Mouse (Mus musculus) kidney, postnatal 10 days (tissue): ENCODE data around the gene Cmtm7.
"Not testable (repeated sequence)": the region's sequence is repeated elsewhere in the genome, so short reads cannot be mapped to it uniquely, and the experiment has no call there.

ENCODE experiments used
- DNase-seq: peaks from one replicate; pipeline ENCODE4 v3.0.0; 2021; ENCODE audit warnings: mixed read lengths

Gene Cmtm7

GRCm38 (mm10) chr9:114760353-114760752 lies 21.3 kb downstream of the Cmtm7 start:
- DNase-seq, result no peak

- DNase-seq, result no peak
These were observed 21.8 kb downstream of the Cmtm7 start for GRCm38 (mm10) chr9:114759886-114760285.

GRCm38 (mm10) chr9:114758801-114759200 lies 22.9 kb downstream of the Cmtm7 start:
- no peak for DNase-seq

- no peak for DNase-seq
These were observed 23.4 kb downstream of the Cmtm7 start for GRCm38 (mm10) chr9:114758272-114758671.

GRCm38 (mm10) chr9:114752863-114753484 lies 28.7 kb downstream of the Cmtm7 start:
- peak; percentile 96 for DNase-seq

- DNase-seq, result no peak
These were observed 29.3 kb downstream of the Cmtm7 start for GRCm38 (mm10) chr9:114752311-114752710.

- DNase-seq, result no peak
These were observed 30.1 kb downstream of the Cmtm7 start for GRCm38 (mm10) chr9:114751582-114751981.

GRCm38 (mm10) chr9:114747466-114747865 lies 34.2 kb downstream of the Cmtm7 start:
- DNase-seq, result no peak

GRCm38 (mm10) chr9:114747012-114747411 lies 34.6 kb downstream of the Cmtm7 start:
- DNase-seq, result no peak

GRCm38 (mm10) chr9:114745654-114746053 lies 36.0 kb downstream of the Cmtm7 start:
- DNase-seq, result no peak

GRCm38 (mm10) chr9:114745163-114745562 lies 36.5 kb downstream of the Cmtm7 start:
- DNase-seq, result no peak

GRCm38 (mm10) chr9:114742731-114743130 lies 38.9 kb downstream of the Cmtm7 start:
- no peak for DNase-seq

GRCm38 (mm10) chr9:114740336-114740735 lies 41.3 kb downstream of the Cmtm7 start:
- DNase-seq, result no peak

- peak; percentile 66 for DNase-seq
These were observed 45.2 kb downstream of the Cmtm7 start for GRCm38 (mm10) chr9:114736442-114736841.

- no peak for DNase-seq
These were observed 48.4 kb downstream of the Cmtm7 start for GRCm38 (mm10) chr9:114733238-114733637.

- no peak for DNase-seq
These were observed 49.6 kb downstream of the Cmtm7 start for GRCm38 (mm10) chr9:114731871-114732682.

GRCm38 (mm10) chr9:114731011-114731755 lies 50.5 kb downstream of the Cmtm7 start, which contains the start of gene Cmtm6:
Gene Cmtm6, plus strand, starts transcription at chr9:114731116.
- DNase-seq, result peak; percentile 99

- no peak for DNase-seq
These were observed 51.5 kb downstream of the Cmtm7 start for GRCm38 (mm10) chr9:114729911-114730805.

GRCm38 (mm10) chr9:114728432-114728831 lies 53.2 kb downstream of the Cmtm7 start:
- not testable (repeated sequence) for DNase-seq

GRCm38 (mm10) chr9:114727315-114727714 lies 54.3 kb downstream of the Cmtm7 start:
- peak; percentile 68 for DNase-seq

GRCm38 (mm10) chr9:114716677-114717331 lies 64.9 kb downstream of the Cmtm7 start:
- DNase-seq, result peak; percentile 82

GRCm38 (mm10) chr9:114713481-114713880 lies 68.2 kb downstream of the Cmtm7 start:
- DNase-seq, result no peak
